In the genomic region with DNA sequence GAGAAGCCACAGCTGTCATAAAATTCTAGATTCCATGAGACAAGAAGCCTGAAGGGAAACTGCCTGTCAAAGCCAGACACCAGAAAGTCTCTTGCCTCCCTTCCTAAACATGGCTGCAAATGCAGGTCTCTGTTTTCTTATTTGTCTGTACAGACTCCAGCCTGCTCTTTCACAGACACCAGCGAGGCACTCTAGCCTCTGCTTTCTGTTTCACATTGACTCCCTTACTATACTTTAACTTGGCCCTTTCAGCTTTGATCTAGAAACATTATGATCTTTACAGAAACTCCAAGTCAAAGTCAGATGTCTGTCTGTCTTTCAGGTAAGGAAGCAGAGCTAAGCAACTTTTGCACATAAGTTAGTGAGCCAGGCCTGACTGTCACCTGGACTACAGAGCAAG, we compare ENCODE assay signal across 20 mouse cellular contexts.
"Had no signal": no experiment of that assay in that cellular context is flagged by ENCODE, and none has a peak within 500 bp of the region (broad histone marks: within the 10 kb centered on the region; RNA-seq: fewer than 3 reads in every experiment).

No protein-coding gene starts in this region.

- H3K27me3 ChIP-seq: limb, embryonic 13.5 days; liver, embryonic 13.5 days; midbrain, embryonic 13.5 days; neural tube, embryonic 12.5 days; neural tube, embryonic 15.5 days; stomach, embryonic 15.5 days had no signal

- H3K4me2 ChIP-seq: limb, embryonic 13.5 days; liver, embryonic 13.5 days; lung, embryonic 14.5 days; midbrain, embryonic 13.5 days; neural tube, embryonic 12.5 days; neural tube, embryonic 15.5 days; stomach, embryonic 15.5 days had no signal

- H3K9me3 ChIP-seq: limb, embryonic 10.5 days; limb, embryonic 13.5 days; liver, embryonic 13.5 days; midbrain, embryonic 13.5 days; neural tube, embryonic 12.5 days; neural tube, embryonic 15.5 days; stomach, embryonic 15.5 days had no signal

- H3K9ac ChIP-seq: limb, embryonic 13.5 days; liver, embryonic 13.5 days; liver, postnatal 0 days; lung, embryonic 14.5 days; midbrain, embryonic 13.5 days; neural tube, embryonic 12.5 days; neural tube, embryonic 15.5 days; stomach, embryonic 15.5 days had no signal

- H3K4me1 ChIP-seq: limb, embryonic 10.5 days; limb, embryonic 13.5 days; neural tube, embryonic 12.5 days; stomach, embryonic 15.5 days had no signal

- ATAC-seq: liver, postnatal 0 days; lung, postnatal 0 days; midbrain, embryonic 13.5 days had no signal

- DNase-seq: kidney, adult 18-20 months; kidney, adult 9 months; kidney, postnatal 14 days; layer of hippocampus, adult 9-11 months; liver; liver, embryonic 13.5 days; liver, postnatal 0 days; lung, embryonic 14.5 days; right cerebral cortex, postnatal 25 days; spleen, adult 18-20 months; thymus, postnatal 25 days had no signal

- H3K36me3 ChIP-seq: limb, embryonic 10.5 days; neural tube, embryonic 12.5 days had no signal

- H3K27ac ChIP-seq: layer of hippocampus, adult 2 months; limb, embryonic 10.5 days; limb, embryonic 13.5 days; liver, embryonic 13.5 days; macrophage; midbrain, embryonic 13.5 days; neural tube, embryonic 12.5 days; neural tube, embryonic 15.5 days; stomach, embryonic 15.5 days had no signal

- H3K4me3 ChIP-seq: layer of hippocampus, adult 2 months; limb, embryonic 10.5 days; limb, embryonic 13.5 days; liver, embryonic 13.5 days; midbrain, embryonic 13.5 days; neural tube, embryonic 12.5 days; neural tube, embryonic 15.5 days; stomach, embryonic 15.5 days had no signal
